Mouse (Mus musculus) liver, adult 2 months (tissue): ENCODE results near the gene Hs6st3. TPM values are rescaled to one million over a fixed set of nuclear protein-coding genes. Genes with fewer than 3 reads are reported as not detected.

Source experiments
- DNase-seq: peaks from one replicate; pipeline ENCODE4 v3.0.0-alpha.2; 2011; ENCODE audit warnings: low read depth, low spot score; ENCODE audit errors: extremely low read depth
- H3K27ac ChIP-seq: fragments of 200-500 bp; replicated peaks from 2 replicates; pipeline ENCODE4 v1.5.1; 2012; ENCODE audit warnings: low read depth, mild to moderate bottlenecking, control low read depth, inconsistent platforms, low read length; ENCODE audit not compliant: insufficient read depth
- H3K27me3 ChIP-seq: fragments of 200-500 bp; 2 replicates; pipeline ENCODE4 v1.6.1; 2012; ENCODE audit warnings: mild to moderate bottlenecking, moderate library complexity, low read length, inconsistent platforms; ENCODE audit not compliant: control insufficient read depth, insufficient read depth
- H3K36me3 ChIP-seq: fragments of 200-500 bp; 2 replicates; pipeline ENCODE4 v1.6.1; 2012; ENCODE audit warnings: low read length, inconsistent platforms; ENCODE audit not compliant: control insufficient read depth, insufficient read depth
- H3K4me1 ChIP-seq: fragments of 200-500 bp; 2 replicates; pipeline ENCODE4 v1.6.1; 2011; ENCODE audit warnings: low read length; ENCODE audit not compliant: control insufficient read depth, insufficient read depth
- H3K4me3 ChIP-seq: fragments of 200-500 bp; 2 replicates; pipeline ENCODE4 v1.5.1; 2011; ENCODE audit warnings: low read depth, mild to moderate bottlenecking, control low read depth, low read length, moderate library complexity; ENCODE audit not compliant: insufficient read depth
- H3K79me2 ChIP-seq: fragments of 200-500 bp; 2 replicates; pipeline ENCODE4 v1.6.1; 2012; ENCODE audit warnings: inconsistent platforms, mild to moderate bottlenecking, low read length, moderate library complexity; ENCODE audit not compliant: control insufficient read depth, insufficient read depth
- H3K9ac ChIP-seq: fragments of 200-500 bp; 2 replicates; pipeline ENCODE4 v1.6.1; 2012; ENCODE audit warnings: low read depth, mild to moderate bottlenecking, control low read depth, inconsistent platforms, low read length
- CTCF ChIP-seq: fragments of 200-500 bp; IDR thresholded peaks from 2 replicates; pipeline ENCODE4 v1.5.1; 2011; ENCODE audit warnings: low read depth, low read length, control low read depth
- POLR2A ChIP-seq: fragments of 200-500 bp; IDR thresholded peaks from 2 replicates; pipeline ENCODE4 v1.6.1; 2011; ENCODE audit warnings: low read length, control low read depth; ENCODE audit not compliant: insufficient read depth; ENCODE audit errors: extremely low read depth
- WGBS: fragments of 180-500 bp; shearing (Covaris S2); methylation state at CpG from one replicate; pipeline ENCODE4 v1.1.7; 2018; 5-methylcytosine and 5-hydroxymethylcytosine counted together
- polyA plus RNA-seq: library from polyadenylated mRNA; depleted of rRNA; stranded (reverse); fragments of >200 nt; gene quantifications from 2 replicates; pipeline ENCODE4 v1.2.3, GENCODE M21; 2012
- total RNA-seq: library from RNA; depleted of rRNA; stranded (reverse); fragments of >200 nt; gene quantifications from 2 replicates; pipeline ENCODE4 v1.2.3, GENCODE M21; 2014

Hs6st3 gene
- total and polyA plus RNA-seq, 2 experiments: 0.06 to 0.09 TPM

GRCm38 (mm10) chr14:119409334-119410050 is 271.4 kb downstream of the Hs6st3 start:
- Histone ChIP-seq H3K79me2 (no peaks in the 10 kb centered on the region), H3K27me3 (no peaks in the 10 kb centered on the region), H3K9ac (no peak overlapping the region), H3K27ac (no peak overlapping the region), H3K36me3 (no peaks in the 10 kb centered on the region), H3K4me3 (no peak overlapping the region), H3K4me1 (no peaks in the 10 kb centered on the region)
- DNase-seq: no peak
- WGBS: 82% methylated on average over 11 of the region's 11 CpGs
- no peak for TF ChIP-seq CTCF
- no peak for TF ChIP-seq POLR2A

GRCm38 (mm10) chr14:119422894-119423293 is 284.8 kb downstream of the Hs6st3 start:
- Histone ChIP-seq H3K4me3 (no peak overlapping the region), H3K9ac (no peak overlapping the region), H3K27ac (no peak overlapping the region), H3K27me3 (no peaks in the 10 kb centered on the region), H3K36me3 (no peaks in the 10 kb centered on the region), H3K79me2 (no peaks in the 10 kb centered on the region), H3K4me1 (no peaks in the 10 kb centered on the region)
- no peak for TF ChIP-seq CTCF
- TF ChIP-seq POLR2A: no peak
- no peak for DNase-seq
- 83% methylated on average over 5 of the region's 5 CpGs for WGBS

- WGBS: 25% methylated on average over 4 of the region's 4 CpGs
- Histone ChIP-seq H3K4me3 (no peak overlapping the region), H3K27me3 (no peaks in the 10 kb centered on the region), H3K27ac (no peak overlapping the region), H3K4me1 (no peaks in the 10 kb centered on the region), H3K9ac (no peak overlapping the region), H3K79me2 (no peaks in the 10 kb centered on the region), H3K36me3 (no peaks in the 10 kb centered on the region)
- TF ChIP-seq POLR2A (no peak), CTCF (no peak)
- DNase-seq: no peak
Measured at GRCm38 (mm10) chr14:119450471-119450870, 312.3 kb downstream of the Hs6st3 start.

- no peaks in the 10 kb centered on the region for H3K36me3 ChIP-seq
- no peak overlapping the region for H3K4me3 ChIP-seq
- H3K27ac ChIP-seq: no peak overlapping the region
- H3K4me1 ChIP-seq: no peaks in the 10 kb centered on the region
- TF ChIP-seq POLR2A (no peak), CTCF (no peak)
- no peaks in the 10 kb centered on the region for H3K79me2 ChIP-seq
- no peak overlapping the region for H3K9ac ChIP-seq
- no peak for DNase-seq
- H3K27me3 ChIP-seq: no peaks in the 10 kb centered on the region
Measured at GRCm38 (mm10) chr14:119451594-119451993, 313.5 kb downstream of the Hs6st3 start.

GRCm38 (mm10) chr14:119452382-119452781 is 314.2 kb downstream of the Hs6st3 start:
- no peaks in the 10 kb centered on the region for H3K4me1 ChIP-seq
- H3K36me3 ChIP-seq: no peaks in the 10 kb centered on the region
- TF ChIP-seq CTCF: no peak
- TF ChIP-seq POLR2A: no peak
- no peaks in the 10 kb centered on the region for H3K79me2 ChIP-seq
- no peak overlapping the region for H3K9ac ChIP-seq
- H3K27me3 ChIP-seq: no peaks in the 10 kb centered on the region
- DNase-seq: no peak
- H3K27ac ChIP-seq: no peak overlapping the region
- no peak overlapping the region for H3K4me3 ChIP-seq

GRCm38 (mm10) chr14:119452797-119453196 is 314.7 kb downstream of the Hs6st3 start:
- TF ChIP-seq CTCF (no peak), POLR2A (no peak)
- no peak for DNase-seq
- Histone ChIP-seq H3K9ac (no peak overlapping the region), H3K27me3 (no peaks in the 10 kb centered on the region), H3K36me3 (no peaks in the 10 kb centered on the region), H3K27ac (no peak overlapping the region), H3K4me1 (no peaks in the 10 kb centered on the region), H3K4me3 (no peak overlapping the region), H3K79me2 (no peaks in the 10 kb centered on the region)
- WGBS: 79% methylated on average over 3 of the region's 3 CpGs
